In the genomic region with DNA sequence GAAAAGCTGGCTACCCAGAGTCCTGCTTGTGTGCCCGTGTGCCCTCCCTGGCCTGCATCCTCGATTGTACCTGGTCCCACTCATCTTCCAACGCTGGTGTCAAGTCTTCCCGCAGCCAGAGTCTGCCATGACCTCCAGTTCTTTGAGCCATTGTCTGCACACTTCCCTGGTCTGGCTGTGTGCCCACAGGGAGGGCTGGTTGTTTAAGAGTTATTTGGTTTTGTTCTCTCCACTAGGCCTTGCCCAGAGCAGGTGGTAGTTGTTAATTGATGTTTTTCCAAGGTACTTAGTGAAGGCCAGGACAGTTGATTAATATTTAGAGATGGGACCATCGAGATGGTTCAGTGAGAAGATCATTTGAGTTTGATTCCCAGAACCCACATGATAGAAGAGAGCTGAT, we compare ENCODE assay signal across 8 mouse cellular contexts. TPM values are rescaled to one million over a fixed set of nuclear protein-coding genes. Genes with fewer than 3 reads are reported as not detected.
DNase-seq lines count a peak whose midpoint lies in the region; ATAC-seq lines count a peak whose summit lies in the region.

No protein-coding gene starts in this region.

- DNase-seq in heart, postnatal 25 days (ENCODE audit: low spot score): no peak
- DNase-seq in neural tube, embryonic 10.5 days (ENCODE audit: extremely low spot score, low spot score): no peak
- DNase-seq in kidney, postnatal 10 days: peak; percentile 39
- DNase-seq in thymus, postnatal 0 days (ENCODE audit: low spot score): no peak
- DNase-seq in spleen, postnatal 14 days (ENCODE audit: low spot score in 2 of 2): no peak

- no peak overlapping the region for H3K9ac ChIP-seq in heart, embryonic 16.5 days (ENCODE audit: low read length)
- no peak overlapping the region for H3K9ac ChIP-seq in neural tube, embryonic 13.5 days
- peak overlapping the region; percentile 13; the same call in 1 of the 2 replicates for H3K9ac ChIP-seq in stomach, embryonic 16.5 days (ENCODE audit: low read length)

- no peaks in the 10 kb centered on the region for H3K27me3 ChIP-seq in heart, embryonic 16.5 days (ENCODE audit: control insufficient read depth, insufficient read depth, low read length)
- H3K27me3 ChIP-seq in neural tube, embryonic 13.5 days: no peaks in the 10 kb centered on the region
- no peaks in the 10 kb centered on the region for H3K27me3 ChIP-seq in stomach, embryonic 16.5 days (ENCODE audit: control insufficient read depth, insufficient read depth, low read length)

- H3K27ac ChIP-seq in heart, embryonic 16.5 days (ENCODE audit: low read length): peak overlapping the region; percentile 86
- peak overlapping the region; percentile 40; the same call in 1 of the 2 replicates for H3K27ac ChIP-seq in neural tube, embryonic 13.5 days (replicated peaks)
- H3K27ac ChIP-seq in stomach, embryonic 16.5 days (ENCODE audit: low read length): peak overlapping the region; percentile 94

- intact Hi-C loops in heart, postnatal 25 days (cut with DNase I): no loop called here

- H3K36me3 ChIP-seq in heart, embryonic 16.5 days (ENCODE audit: control insufficient read depth, insufficient read depth): no peaks in the 10 kb centered on the region
- no peaks in the 10 kb centered on the region for H3K36me3 ChIP-seq in neural tube, embryonic 13.5 days
- no peaks in the 10 kb centered on the region for H3K36me3 ChIP-seq in stomach, embryonic 16.5 days (ENCODE audit: control insufficient read depth, insufficient read depth, low read length)

- ATAC-seq in heart, embryonic 16.5 days (replicated peaks; ENCODE audit: extremely low read depth, insufficient read depth, low FRiP score): no peak
- no peak for ATAC-seq in neural tube, embryonic 13.5 days (ENCODE audit: low read depth)
- no peak for ATAC-seq in stomach, embryonic 16.5 days (ENCODE audit: insufficient read depth, low FRiP score)

- peaks cover 53% of the 10 kb centered on the region for H3K4me1 ChIP-seq in heart, embryonic 16.5 days (ENCODE audit: control insufficient read depth, insufficient read depth, low read length)
- peaks cover 19% of the 10 kb centered on the region for H3K4me1 ChIP-seq in neural tube, embryonic 13.5 days (replicated peaks)
- peaks cover 52% of the 10 kb centered on the region for H3K4me1 ChIP-seq in stomach, embryonic 16.5 days (ENCODE audit: control insufficient read depth, insufficient read depth, low read length)

- H3K4me3 ChIP-seq in heart, embryonic 16.5 days (ENCODE audit: low read length): no peak overlapping the region
- H3K4me3 ChIP-seq in neural tube, embryonic 13.5 days: no peak overlapping the region
- no peak overlapping the region for H3K4me3 ChIP-seq in stomach, embryonic 16.5 days (replicated peaks; ENCODE audit: low read length)

- 64% methylated on average over 5 of the region's 5 CpGs for WGBS in heart, embryonic 16.5 days
- 76% methylated on average over 5 of the region's 5 CpGs for WGBS in neural tube, embryonic 13.5 days
- WGBS in stomach, embryonic 16.5 days: 57% methylated on average over 5 of the region's 5 CpGs

- no peaks in the 10 kb centered on the region for H3K9me3 ChIP-seq in heart, embryonic 16.5 days (replicated peaks; ENCODE audit: control insufficient read depth, low read length)
- no peaks in the 10 kb centered on the region for H3K9me3 ChIP-seq in neural tube, embryonic 13.5 days
- no peaks in the 10 kb centered on the region for H3K9me3 ChIP-seq in stomach, embryonic 16.5 days (replicated peaks; ENCODE audit: control insufficient read depth, low read length)

- H3K4me2 ChIP-seq in heart, embryonic 16.5 days (ENCODE audit: low read depth, low read length): no peak overlapping the region
- H3K4me2 ChIP-seq in neural tube, embryonic 13.5 days: no peak overlapping the region
- H3K4me2 ChIP-seq in stomach, embryonic 16.5 days (ENCODE audit: low read depth, low read length): no peak overlapping the region

RNA-seq across cellular contexts. Expression of a gene that starts 54.7 kb away (rescaled TPM):
- 29.4 and 50.3 TPM in 2 replicates for polyA plus RNA-seq in heart, embryonic 16.5 days (2015; fragmentation: Nextera tagmentation; extraction: Ambion mirVana)
- total RNA-seq in heart, postnatal 25 days (2021): 10 to 100 TPM; 73.9 to 80.2 TPM
- 21.1 and 23.1 TPM in 2 replicates for polyA plus RNA-seq in neural tube, embryonic 13.5 days (2015; fragmentation: Nextera tagmentation; extraction: Ambion mirVana)
- 15.0 and 15.2 TPM in 2 replicates for polyA plus RNA-seq in stomach, embryonic 16.5 days (2015; fragmentation: Nextera tagmentation; extraction: Ambion mirVana)
- 5.1 and 5.5 TPM in 2 replicates for polyA plus RNA-seq in thymus, postnatal 0 days (2015; fragmentation: Nextera tagmentation; extraction: Ambion mirVana)

Comparison
In these comparisons a context has a peak if more than half of its experiments do, and no peak if none do; other contexts are left out.
1. H3K27ac ChIP-seq: peak in every context shown above with its lines; median percentile 94 in stomach, embryonic 16.5 days; 86 in heart, embryonic 16.5 days; 40 in neural tube, embryonic 13.5 days.